ENCODE assay signal across 24 mouse cellular contexts in the genomic region with DNA sequence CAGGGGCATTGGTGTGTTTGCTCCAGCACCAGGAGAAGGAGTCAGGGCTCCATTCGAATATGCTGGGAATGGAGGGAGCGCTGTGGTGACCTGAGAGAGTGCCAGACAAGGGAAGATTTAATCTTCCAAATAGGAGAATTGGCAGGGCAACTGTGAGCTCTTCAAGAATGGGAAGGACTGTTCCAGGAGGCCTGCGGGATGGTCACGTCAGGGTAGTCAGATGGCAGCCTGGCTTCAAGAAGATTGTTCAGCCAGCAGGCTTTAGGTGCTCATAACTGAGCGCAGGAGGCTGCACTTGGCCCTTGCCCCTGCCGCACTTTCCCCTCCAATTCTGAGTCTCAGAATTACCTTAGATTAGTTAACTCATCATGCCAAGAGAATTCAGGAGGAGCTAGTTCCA. TPM values are rescaled to one million over a fixed set of nuclear protein-coding genes. Genes with fewer than 3 reads are reported as not detected.
DNase-seq lines count a peak whose midpoint lies in the region; ATAC-seq and TF ChIP-seq lines count a peak whose summit lies in the region.
"Had no signal": no experiment of that assay in that cellular context is flagged by ENCODE, and none has a peak within 500 bp of the region (broad histone marks: within the 10 kb centered on the region; RNA-seq: fewer than 3 reads in every experiment).

No protein-coding gene starts in this region.

- H3K4me3 ChIP-seq in left cerebral cortex, adult 2 months, result no peak overlapping the region
- H3K4me3 ChIP-seq: embryonic facial prominence, embryonic 10.5 days; embryonic facial prominence, embryonic 13.5 days; erythroblast, embryonic 14.5 days; forebrain, embryonic 13.5 days; hindbrain, embryonic 12.5 days; hindbrain, embryonic 15.5 days had no signal

- no peak for ATAC-seq in cerebellum, adult (ENCODE audit: insufficient number of reproducible peaks, low FRiP score, low TSS enrichment)
- ATAC-seq: forebrain, embryonic 13.5 days; forebrain, embryonic 16.5 days; intestine, postnatal 0 days; Patski had no signal

- intact Hi-C loops in left cerebral cortex, adult 2 months (cut with DNase I), result no loop called here

- TF ChIP-seq CTCF in left cerebral cortex, adult 2 months (IDR thresholded peaks at IDR 0.05), result no peak

- peak; percentile 60 for DNase-seq in cerebellum, adult 11-12 months
- peak; percentile 58 for DNase-seq in cerebellum, adult 9-10 months
- DNase-seq in cerebellum, adult 8-10 months, result no peak
- DNase-seq in cerebellum, postnatal 14 days, result peak; percentile 63 to 75
- DNase-seq in kidney, adult 9 months, result no peak
- DNase-seq in natural killer cell, adult 2 months (ENCODE audit: low spot score in 2 of 2), result no peak
- no peak for DNase-seq in left cerebral cortex, adult 2 months (ENCODE audit: extremely low spot score in 1 of 2, low spot score in 2 of 2)
- DNase-seq: adrenal gland, postnatal 10 days; adrenal gland, postnatal 36 days; embryo, embryonic 11 days; gastrocnemius, postnatal 14 days; heart, adult 11 months; kidney, adult 2 months had no signal

- H3K27ac ChIP-seq in left cerebral cortex, adult 2 months, result no peak overlapping the region
- H3K27ac ChIP-seq: embryonic facial prominence, embryonic 10.5 days; embryonic facial prominence, embryonic 13.5 days; forebrain, embryonic 13.5 days; hindbrain, embryonic 12.5 days; hindbrain, embryonic 15.5 days had no signal

RNA-seq across cellular contexts. Expression of a gene that starts 36.2 kb away (rescaled TPM):
- total RNA-seq in left cerebral cortex, adult 2 months (2021), result under 1 TPM in 1 of 2 experiments, not detected in 1; 0.36 TPM
- total RNA-seq: hematopoietic stem cell, adult 5-6 weeks had no signal

Comparison
In these comparisons a context has a peak if more than half of its experiments do, and no peak if none do; other contexts are left out.
1. DNase-seq: peak in cerebellum, adult 11-12 months (single experiment), cerebellum, adult 9-10 months (single experiment) and cerebellum, postnatal 14 days (2 of 2); none in cerebellum, adult 8-10 months (single experiment), kidney, adult 9 months (single experiment), natural killer cell, adult 2 months (0 of 2) and left cerebral cortex, adult 2 months (0 of 2).